Mouse (Mus musculus) myocyte (in vitro differentiated cells): ENCODE results near the gene Sohlh2. TPM values are rescaled to one million over a fixed set of nuclear protein-coding genes. Genes with fewer than 3 reads are reported as not detected.
A peak's percentile ranks its signal among the peaks of the same experiment; 100 is the strongest.
"Not testable (repeated sequence)": the region's sequence is repeated elsewhere in the genome, so short reads cannot be mapped to it uniquely, and the experiment has no call there.

ENCODE experiments used
- H3K27me3 ChIP-seq: one replicate; pipeline ENCODE4 v1.6.1; 2011; ENCODE audit not compliant: control insufficient read depth, insufficient read depth, insufficient read length
- H3K36me3 ChIP-seq: one replicate; pipeline ENCODE4 v1.6.1; 2011; ENCODE audit not compliant: control insufficient read depth, insufficient read depth
- H3K4me2 ChIP-seq: one replicate; pipeline ENCODE4 v1.6.1; 2011; ENCODE audit warnings: low read depth, control low read depth
- H3K4me3 ChIP-seq: one replicate; pipeline ENCODE4 v1.5.1; 2011; ENCODE audit warnings: mild to moderate bottlenecking, control low read depth, moderate library complexity
- H3K79me2 ChIP-seq: one replicate; pipeline ENCODE4 v1.6.1; 2011; ENCODE audit not compliant: control insufficient read depth, insufficient read depth
- H3ac ChIP-seq: one replicate; pipeline ENCODE4 v1.6.1; 2011; ENCODE audit not compliant: control insufficient read depth, insufficient read length
- CEBPB ChIP-seq: IDR thresholded peaks from 2 replicates; pipeline ENCODE4 v1.6.1; 2011; ENCODE audit warnings: mild to moderate bottlenecking, moderate library complexity; ENCODE audit not compliant: poor library complexity, insufficient read depth, severe bottlenecking
- E2F4 ChIP-seq: IDR thresholded peaks from one replicate; pipeline ENCODE4 v1.6.1; 2011; ENCODE audit warnings: mild to moderate bottlenecking, control low read depth, moderate library complexity; ENCODE audit not compliant: insufficient read depth
- MAX ChIP-seq: IDR thresholded peaks from one replicate; pipeline ENCODE4 v1.6.1; 2011; ENCODE audit warnings: low read depth, mild to moderate bottlenecking, control low read depth
- MYOD1 ChIP-seq, 3 experiments: IDR thresholded peaks; one replicate each; pipeline ENCODE4 v1.6.1; 2011; ENCODE audit warnings: control low read depth in 2 of 3, low read depth in 2 of 3, mild to moderate bottlenecking in 2 of 3, moderate library complexity in 1 of 3; ENCODE audit not compliant: insufficient read length in 2 of 3, control insufficient read depth in 1 of 3
- MYOG ChIP-seq, 3 experiments: IDR thresholded peaks; one replicate each; pipeline ENCODE4 v1.6.1; 2011; ENCODE audit warnings: control low read depth in 2 of 3, low read depth in 2 of 3, mild to moderate bottlenecking in 2 of 3; ENCODE audit not compliant: insufficient read length in 2 of 3, control insufficient read depth in 1 of 3, insufficient read depth in 1 of 3
- POLR2A ChIP-seq: IDR thresholded peaks from one replicate; pipeline ENCODE4 v1.6.1; 2011; ENCODE audit warnings: low read depth, mild to moderate bottlenecking, control low read depth, moderate library complexity; ENCODE audit not compliant: insufficient read length
- POLR2AphosphoS2 ChIP-seq: IDR thresholded peaks from one replicate; pipeline ENCODE4 v1.6.1; 2011; ENCODE audit warnings: low read depth, control low read depth; ENCODE audit not compliant: insufficient read length
- REST ChIP-seq: IDR thresholded peaks from one replicate; pipeline ENCODE4 v1.6.1; 2011; ENCODE audit warnings: mild to moderate bottlenecking, control low read depth, moderate library complexity; ENCODE audit not compliant: insufficient read depth, insufficient read length
- TCF12 ChIP-seq: IDR thresholded peaks from one replicate; pipeline ENCODE4 v1.6.1; 2011; ENCODE audit warnings: mild to moderate bottlenecking, control low read depth; ENCODE audit not compliant: poor library complexity, insufficient read depth, severe bottlenecking
- TCF3 ChIP-seq: IDR thresholded peaks from one replicate; pipeline ENCODE4 v1.6.1; 2011; ENCODE audit warnings: low read depth, control low read depth; ENCODE audit not compliant: insufficient read length
- USF1 ChIP-seq: IDR thresholded peaks from one replicate; pipeline ENCODE4 v1.6.1; 2011; ENCODE audit warnings: low read depth, mild to moderate bottlenecking, control low read depth, moderate library complexity
- polyA plus RNA-seq: library from polyadenylated mRNA; unstranded; fragments of >200 nt; fragmentation: generic; extraction: Trizol; gene quantifications from one replicate; pipeline ENCODE4 v1.2.1, GENCODE M21; 2012; ENCODE audit warnings: missing spikeins

The Sohlh2 gene
- polyA plus RNA-seq, 1 experiment: 3.1 TPM

- Histone ChIP-seq H3K36me3 (no peaks in the 10 kb centered on the region), H3K27me3 (no peaks in the 10 kb centered on the region), H3K4me2 (peak overlapping the region; percentile 25), H3K4me3 (no peak overlapping the region), H3K79me2 (no peaks in the 10 kb centered on the region), H3ac (no peak overlapping the region)
- TF ChIP-seq TCF3 (no peak), CEBPB (0 out of 2 replicates have a peak, but pooled peaks have one; percentile 7), USF1 (no peak)
Measured at GRCm38 (mm10) chr3:55195581-55196327, 13.9 kb downstream of the Sohlh2 start.

- Histone ChIP-seq H3ac (no peak overlapping the region), H3K27me3 (no peaks in the 10 kb centered on the region), H3K79me2 (no peaks in the 10 kb centered on the region), H3K4me3 (no peak overlapping the region), H3K36me3 (no peaks in the 10 kb centered on the region), H3K4me2 (peak overlapping the region; percentile 25)
- no peak for TF ChIP-seq E2F4
- TF ChIP-seq POLR2AphosphoS2: no peak
Measured at GRCm38 (mm10) chr3:55196328-55196710, 14.5 kb downstream of the Sohlh2 start.

DNA sequence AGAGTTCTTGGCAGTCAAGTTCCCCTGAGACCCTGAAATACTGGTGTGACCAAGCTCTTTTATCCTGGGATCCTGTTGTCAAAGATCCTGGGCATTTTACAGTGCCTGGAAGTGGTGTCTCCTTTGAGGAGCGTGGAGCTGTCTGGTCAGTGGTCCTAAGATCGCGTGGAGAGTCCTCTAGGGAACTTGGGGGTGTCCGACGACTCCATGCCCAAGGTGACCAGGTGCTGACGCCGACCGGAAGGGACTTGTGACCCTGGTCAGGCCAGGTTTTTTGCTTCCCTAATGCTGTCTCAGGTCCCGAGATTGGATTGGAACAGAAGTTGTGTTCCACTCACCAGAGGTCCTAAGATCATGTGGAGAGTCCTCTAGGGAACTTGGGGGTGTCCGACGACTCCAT lies 21.8 kb downstream of the Sohlh2 start:
- not testable (repeated sequence) for H3K79me2 ChIP-seq

DNA sequence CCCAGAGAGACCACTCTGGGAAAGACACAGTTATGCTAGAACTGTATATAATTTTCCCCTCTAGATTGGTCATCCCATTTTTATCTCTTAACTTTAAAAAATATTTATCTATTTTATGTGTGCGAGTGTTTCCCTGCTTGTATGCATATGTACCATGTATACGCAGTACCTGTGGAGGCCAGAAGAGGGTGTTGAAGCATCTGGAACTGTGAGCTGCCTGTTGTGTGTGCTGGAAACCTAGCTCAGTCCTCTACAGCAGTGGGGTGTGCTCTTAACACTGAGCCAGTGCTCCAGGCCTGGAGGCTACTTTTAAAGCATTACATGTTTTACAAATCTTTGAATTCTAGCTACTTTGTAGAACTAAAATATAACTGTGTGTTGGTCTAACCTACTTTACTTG lies 24.6 kb downstream of the Sohlh2 start:
- Histone ChIP-seq H3K36me3 (no peaks in the 10 kb centered on the region), H3ac (no peak overlapping the region), H3K4me3 (no peak overlapping the region), H3K4me2 (no peak overlapping the region), H3K27me3 (no peaks in the 10 kb centered on the region), H3K79me2 (no peaks in the 10 kb centered on the region)
- no peak for TF ChIP-seq TCF12
- TF ChIP-seq TCF3: no peak
- no peak for TF ChIP-seq POLR2AphosphoS2
- TF ChIP-seq POLR2A: no peak
- no peak for TF ChIP-seq REST

More for the DNA sequence above, 21.8 kb downstream of the Sohlh2 start:
- not testable (repeated sequence) for H3K4me2 ChIP-seq, H3ac ChIP-seq, H3K4me3 ChIP-seq, H3K27me3 ChIP-seq, H3K36me3 ChIP-seq

GRCm38 (mm10) chr3:55207665-55208064 lies 25.8 kb downstream of the Sohlh2 start:
- Histone ChIP-seq H3K79me2 (no peaks in the 10 kb centered on the region), H3K36me3 (no peaks in the 10 kb centered on the region), H3ac (no peak overlapping the region), H3K4me3 (no peak overlapping the region), H3K27me3 (no peaks in the 10 kb centered on the region), H3K4me2 (peak overlapping the region; percentile 51)
- peak; percentile 68 to 88 (median 78) for TF ChIP-seq MYOD1 (IDR thresholded peaks at IDR 0.05; ENCODE audit: control insufficient read depth in 1 of 3, insufficient read length in 2 of 3, low read depth in 2 of 3)
- no peak for TF ChIP-seq TCF12

GRCm38 (mm10) chr3:55212254-55212653 lies 30.4 kb downstream of the Sohlh2 start:
- no peaks in the 10 kb centered on the region for H3K36me3 ChIP-seq
- H3K4me2 ChIP-seq: no peak overlapping the region
- H3ac ChIP-seq: no peak overlapping the region
- no peaks in the 10 kb centered on the region for H3K79me2 ChIP-seq
- H3K27me3 ChIP-seq: no peaks in the 10 kb centered on the region
- H3K4me3 ChIP-seq: no peak overlapping the region
- TF ChIP-seq MYOG (IDR thresholded peaks at IDR 0.05; ENCODE audit: control insufficient read depth in 1 of 3, insufficient read depth in 1 of 3, insufficient read length in 2 of 3, low read depth in 2 of 3) (peak in 1 of 3 experiments; percentile 4), MAX (no peak)

- H3K4me3 ChIP-seq: no peak overlapping the region
- no peaks in the 10 kb centered on the region for H3K27me3 ChIP-seq
- H3K79me2 ChIP-seq: no peaks in the 10 kb centered on the region
- H3K4me2 ChIP-seq: peak overlapping the region; percentile 73
- no peak for TF ChIP-seq MAX
- TF ChIP-seq E2F4: no peak
- TF ChIP-seq MYOG (IDR thresholded peaks at IDR 0.05; ENCODE audit: control insufficient read depth in 1 of 3, insufficient read depth in 1 of 3, insufficient read length in 2 of 3, low read depth in 2 of 3): no peak
- TF ChIP-seq TCF3: no peak
- no peak overlapping the region for H3ac ChIP-seq
- H3K36me3 ChIP-seq: no peaks in the 10 kb centered on the region
Measured at GRCm38 (mm10) chr3:55213785-55214184, 32.0 kb downstream of the Sohlh2 start.
